Mouse (Mus musculus) R1 (cell line): ENCODE data around the gene Pdcd7.

Experiments
- DNase-seq: peaks from one replicate; pipeline ENCODE4 v3.0.0-alpha.2; 2018; ENCODE audit warnings: low read depth, low spot score

The Pdcd7 gene

GRCm38 (mm10) chr9:65356561-65356960, 10.7 kb downstream of the Pdcd7 start:
- peak; percentile 45 for DNase-seq

GRCm38 (mm10) chr9:65356971-65357370, 11.1 kb downstream of the Pdcd7 start:
- DNase-seq: peak; percentile 16

DNA sequence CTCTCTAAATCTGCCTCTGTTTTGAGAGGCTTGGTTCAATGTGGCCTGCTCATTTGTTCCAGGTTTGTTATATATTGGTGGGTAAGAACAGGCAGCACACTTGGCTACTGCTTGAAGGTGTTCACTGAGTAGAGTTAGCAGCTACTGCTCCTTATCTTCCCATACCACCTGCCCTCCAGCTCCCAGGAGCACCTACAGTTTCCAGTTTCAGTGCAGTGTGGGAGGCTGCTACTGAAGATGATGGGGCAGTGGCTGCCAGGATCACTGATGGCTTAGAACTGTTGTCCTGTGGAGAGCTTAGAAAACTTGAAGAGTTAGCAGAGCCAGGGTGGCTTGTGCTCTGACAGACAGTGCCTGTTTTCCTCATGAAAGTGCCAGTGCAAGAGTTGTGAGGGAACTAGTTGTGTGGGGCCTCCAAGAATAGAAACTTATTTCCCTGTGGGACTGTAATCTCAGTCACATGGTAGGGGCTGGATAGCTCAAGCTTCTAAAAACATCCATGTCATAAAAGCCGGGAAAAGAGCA, 13.1 kb downstream of the Pdcd7 start:
- no peak for DNase-seq

GRCm38 (mm10) chr9:65360641-65361448, 14.9 kb downstream of the Pdcd7 start, which contains the start of gene Ubap1l:
Gene Ubap1l, plus strand, starts transcription at chr9:65361041.
- no peak for DNase-seq

DNA sequence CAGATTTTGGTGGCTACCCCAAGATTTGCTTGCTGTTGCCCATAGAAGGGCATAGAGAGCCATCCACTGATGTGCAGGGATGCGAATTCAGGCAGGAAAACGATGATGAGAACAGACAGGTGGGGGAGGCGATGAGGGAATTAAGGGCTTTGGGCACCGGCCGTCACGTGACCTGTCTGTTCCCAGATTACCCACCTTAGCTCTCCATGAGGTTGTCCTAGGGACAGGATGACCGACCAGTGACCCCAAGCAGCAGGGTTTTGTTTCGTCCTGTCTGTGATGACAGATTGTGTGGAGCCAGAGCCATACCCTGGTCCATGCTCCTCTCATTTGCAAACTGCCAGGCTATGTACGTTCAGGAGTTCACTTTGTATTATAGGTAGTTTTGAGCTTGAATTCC, 17.8 kb downstream of the Pdcd7 start:
- DNase-seq: no peak

DNA sequence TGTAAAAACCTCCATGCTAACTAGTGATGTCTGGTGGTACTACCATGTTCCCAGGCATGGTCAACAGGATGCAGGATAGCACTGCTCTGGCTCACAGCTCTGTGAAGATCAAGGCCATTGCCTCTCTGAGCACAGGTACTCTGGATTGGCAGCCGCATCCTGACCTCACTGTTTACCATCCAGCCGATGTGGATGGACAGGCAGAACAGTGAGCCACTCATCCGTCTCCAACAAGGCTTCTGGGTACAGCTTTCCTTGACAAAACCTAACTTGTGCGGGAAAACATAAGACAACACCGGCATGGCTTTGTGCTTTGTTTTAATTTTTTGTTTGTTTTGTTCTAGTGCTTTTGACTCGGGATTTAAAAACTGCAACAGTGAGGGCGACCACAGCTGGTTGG, 19.8 kb downstream of the Pdcd7 start:
- no peak for DNase-seq

DNA sequence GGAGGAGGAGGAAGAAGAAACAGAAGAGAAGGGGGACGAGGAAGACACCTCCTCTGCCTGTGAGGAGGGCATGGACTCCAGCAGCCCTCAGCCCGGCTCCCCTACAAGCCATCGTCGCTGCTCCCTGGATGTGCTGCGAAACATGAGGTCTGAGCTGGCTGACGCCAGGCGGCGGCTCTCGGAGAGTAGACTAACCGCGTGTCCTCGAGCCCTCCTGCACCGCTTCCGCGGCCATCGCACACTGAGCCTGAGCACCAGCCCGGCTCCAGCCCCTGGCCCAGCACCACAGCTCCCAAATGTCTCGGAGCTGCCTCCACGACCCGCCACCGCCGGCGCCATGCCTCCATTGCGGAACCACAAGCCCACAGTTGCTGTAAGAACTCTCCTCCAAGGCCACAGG, 25.9 kb downstream of the Pdcd7 start:
- peak; percentile 21 for DNase-seq

- DNase-seq: peak; percentile 52
These were observed 26.5 kb downstream of the Pdcd7 start for GRCm38 (mm10) chr9:65372449-65372848.

GRCm38 (mm10) chr9:65374468-65375162, 28.7 kb downstream of the Pdcd7 start:
- no peak for DNase-seq

GRCm38 (mm10) chr9:65375163-65375934, 29.4 kb downstream of the Pdcd7 start:
- no peak for DNase-seq

GRCm38 (mm10) chr9:65381017-65381590, 35.2 kb downstream of the Pdcd7 start:
- no peak for DNase-seq

DNA sequence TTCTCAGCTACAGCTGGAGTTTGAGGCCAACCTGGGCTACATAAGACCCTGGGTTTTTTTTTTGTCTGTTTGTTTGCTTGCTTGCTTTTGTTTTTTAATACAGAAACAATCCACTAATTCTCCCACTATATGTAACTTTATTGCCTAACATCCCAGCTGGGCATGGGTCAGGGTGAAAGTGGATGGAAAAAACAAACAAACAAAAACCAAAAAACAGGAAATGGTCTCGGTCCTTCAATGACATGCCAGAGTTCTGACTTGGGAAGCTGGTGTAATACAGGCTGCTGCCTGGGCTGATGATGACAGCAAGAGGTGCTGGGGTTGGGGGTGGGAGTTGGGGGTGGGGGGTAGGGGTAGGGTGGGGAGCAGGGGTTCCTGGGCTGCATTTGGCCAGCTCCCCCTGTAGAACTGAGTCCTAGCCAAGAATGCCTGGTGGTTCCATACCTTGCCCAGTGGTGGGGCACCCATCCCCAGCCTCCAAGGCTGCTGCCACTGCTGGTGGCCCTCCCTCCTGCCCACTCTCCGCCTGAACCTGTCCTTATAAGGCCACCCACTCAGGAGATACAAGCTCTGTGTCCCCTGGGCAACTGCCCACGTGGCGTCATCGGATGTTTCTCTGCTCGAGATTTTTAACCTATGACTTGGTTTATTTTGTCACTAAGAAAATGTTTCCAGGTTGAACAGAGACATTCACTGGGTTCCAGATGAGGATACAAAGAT, 36.3 kb downstream of the Pdcd7 start:
- DNase-seq: no peak

- no peak for DNase-seq
These were observed 36.8 kb downstream of the Pdcd7 start for GRCm38 (mm10) chr9:65382751-65383097.

DNA sequence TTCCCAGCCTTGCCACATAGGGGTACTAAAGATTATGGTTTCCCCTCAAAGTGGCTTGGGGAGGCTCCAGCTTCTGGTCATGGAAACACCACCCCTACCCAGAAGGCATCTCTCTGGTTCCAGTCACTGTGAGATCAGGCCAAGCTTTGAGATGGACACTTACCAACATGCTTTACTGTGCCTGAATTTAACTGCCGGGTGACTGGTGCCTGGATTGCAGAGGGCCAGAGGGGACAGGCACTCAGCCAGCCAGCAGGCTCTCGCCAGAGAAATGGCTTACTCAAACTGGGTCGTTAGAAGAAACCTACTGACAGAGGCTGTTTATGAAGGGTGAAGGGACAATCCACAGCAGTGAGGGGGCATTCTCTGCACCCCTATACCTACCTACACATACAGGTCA, 38.4 kb downstream of the Pdcd7 start:
- DNase-seq: no peak

DNA sequence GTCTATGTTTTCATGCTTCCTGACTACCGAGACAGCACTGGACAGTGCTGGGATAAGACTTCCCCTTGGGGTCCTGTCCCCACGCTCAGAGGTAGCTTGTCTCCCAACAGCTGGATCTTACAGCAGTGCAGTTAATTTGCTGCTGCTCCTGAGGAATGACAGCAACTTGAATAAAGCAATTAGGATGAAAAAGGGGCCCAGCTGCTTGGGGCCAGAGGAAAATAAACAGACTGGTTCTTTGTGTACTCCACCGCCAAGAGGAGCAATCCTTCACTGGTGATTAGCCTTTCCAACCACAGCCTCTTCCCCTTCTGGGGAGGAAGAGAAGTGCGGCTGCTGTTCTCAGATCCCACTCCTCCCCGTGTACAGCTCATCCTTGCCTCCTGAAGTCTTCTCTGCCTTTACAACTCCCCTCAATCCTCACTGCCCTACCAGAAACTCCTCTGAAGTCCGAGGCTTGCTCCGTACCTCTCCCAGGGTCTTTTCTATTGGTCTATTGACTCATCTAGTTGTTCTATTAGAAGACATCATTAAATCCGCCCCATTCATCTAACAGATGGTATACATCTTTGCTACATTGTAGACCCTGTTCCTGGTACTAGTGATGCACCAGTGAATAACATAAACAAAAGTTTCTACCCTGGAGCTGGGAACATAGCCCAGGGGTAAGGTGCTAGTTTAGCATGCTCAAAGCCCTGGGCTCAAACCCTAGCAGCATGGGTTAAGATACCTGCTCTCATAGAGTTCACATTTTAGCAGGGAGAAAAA, 40.7 kb downstream of the Pdcd7 start:
- DNase-seq: no peak

DNA sequence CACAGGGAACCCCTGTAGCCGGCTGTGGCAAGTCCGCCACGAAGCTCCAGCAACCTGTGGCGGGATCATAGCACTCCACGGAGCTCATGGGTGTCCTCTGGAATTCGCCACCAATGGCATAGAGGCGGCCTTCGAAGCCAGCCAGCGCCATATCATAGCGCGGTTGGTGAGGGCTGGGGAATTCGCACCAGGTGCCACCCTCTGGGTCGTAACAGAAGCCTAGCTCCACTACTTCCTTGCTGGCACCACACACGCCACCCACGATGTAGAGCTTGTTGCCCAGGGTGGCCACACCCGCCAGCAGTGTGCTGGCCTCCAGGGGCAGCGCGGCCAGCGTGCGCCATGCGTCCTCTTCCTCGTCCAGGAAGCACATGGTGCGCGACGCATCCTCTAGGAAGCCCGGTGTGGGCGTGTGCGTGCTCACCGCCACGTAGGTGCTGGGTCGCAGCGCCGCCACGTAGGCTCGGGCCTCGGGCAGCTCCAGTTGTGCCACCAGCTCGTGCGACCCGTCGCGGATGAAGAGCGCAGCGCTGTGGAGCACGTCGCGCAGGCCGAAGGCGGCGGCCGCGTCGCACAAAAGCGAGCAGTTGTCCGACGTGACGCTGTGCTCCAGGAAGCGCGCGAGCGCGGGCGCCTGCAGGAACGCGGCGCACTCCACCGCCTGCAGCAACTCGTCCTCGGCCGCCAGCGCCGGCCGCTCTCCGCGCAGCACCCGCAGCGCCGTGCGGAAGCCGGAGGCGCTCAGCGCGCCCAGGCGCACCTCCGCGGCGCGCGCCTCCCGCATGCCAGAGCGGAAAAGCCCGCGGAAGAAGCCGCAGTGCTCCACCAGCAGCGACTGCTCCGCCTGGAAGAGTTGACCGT, 45.1 kb downstream of the Pdcd7 start:
- DNase-seq: peak; percentile 56

DNA sequence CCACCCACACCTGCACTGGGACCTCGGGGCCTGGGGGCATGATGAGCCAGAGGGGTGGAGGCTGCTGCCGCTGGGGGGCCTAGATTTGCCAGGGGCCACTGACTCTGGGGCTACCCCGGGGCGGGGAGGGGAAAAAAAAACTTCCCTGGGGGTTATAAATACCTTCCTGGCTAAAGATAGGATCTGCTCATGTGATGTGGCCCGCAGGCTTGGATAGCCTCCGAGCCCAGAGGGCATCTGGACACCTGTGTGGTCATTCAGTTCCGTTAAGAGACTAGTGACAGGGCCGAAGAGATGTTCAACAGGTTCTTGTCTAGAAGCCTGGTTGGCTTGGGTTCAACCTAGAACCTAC, 45.7 kb downstream of the Pdcd7 start, which contains the start of gene Kbtbd13:
Kbtbd13 (minus strand) TSS at position 40 of the 352 bp plus-strand sequence.
- no peak for DNase-seq

DNA sequence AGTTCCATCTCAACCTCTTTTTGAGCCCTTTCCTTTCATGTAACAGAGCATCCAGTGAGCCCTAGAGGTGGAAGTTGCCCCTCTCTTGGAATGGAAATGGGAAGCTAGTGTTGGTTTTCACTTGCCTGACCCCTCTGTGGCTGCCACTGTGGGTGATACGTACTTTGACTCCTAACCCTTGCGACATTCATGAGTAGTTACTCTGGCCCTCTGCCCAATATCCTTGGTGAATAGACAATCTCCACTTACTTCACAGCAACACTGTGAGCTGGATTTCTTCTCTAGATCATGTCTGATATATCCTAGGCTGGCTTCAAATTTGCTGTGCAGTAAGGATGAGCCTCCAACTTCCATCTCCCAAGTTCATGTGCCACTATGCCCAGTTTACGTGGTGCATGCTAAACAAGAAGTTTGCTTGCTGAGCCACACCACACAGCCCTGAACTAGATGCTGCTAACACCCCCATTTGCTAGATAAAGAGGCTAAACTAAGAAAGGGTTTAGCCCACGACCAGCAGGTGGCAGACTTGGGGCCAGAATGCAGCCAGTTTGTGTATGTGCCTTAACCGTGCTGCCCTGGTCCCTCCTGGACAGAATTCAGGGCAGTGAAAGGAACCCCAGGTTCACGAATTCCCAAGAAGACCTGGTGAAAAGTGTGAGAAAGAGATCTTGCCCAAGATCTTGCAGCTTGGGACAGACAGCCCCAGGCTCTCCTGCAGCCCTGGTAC, 46.9 kb downstream of the Pdcd7 start:
- DNase-seq: peak; percentile 74

DNA sequence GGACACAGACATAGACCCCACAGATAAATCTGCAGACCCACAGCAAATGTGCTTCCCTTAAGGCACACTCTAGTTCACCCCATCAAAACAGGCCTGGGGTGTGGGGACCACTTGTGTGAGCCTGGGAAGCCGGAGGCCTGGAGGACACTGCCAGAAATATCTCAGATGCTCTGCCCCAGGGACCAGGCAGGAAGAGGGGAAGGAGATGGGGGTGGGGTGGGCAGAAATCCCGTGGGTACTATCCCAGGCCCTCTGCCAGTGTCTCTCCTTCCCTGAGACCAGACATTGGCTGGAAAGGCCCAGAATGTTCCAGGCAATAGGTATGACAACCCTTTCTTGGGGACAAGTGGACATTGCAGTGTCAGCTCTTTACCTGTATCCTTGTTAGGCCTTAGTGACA, 47.7 kb downstream of the Pdcd7 start:
- no peak for DNase-seq
